Mouse (Mus musculus) thymus, postnatal 0 days (tissue): Measurements from ENCODE around the gene Palb2. TPM values are rescaled to one million over a fixed set of nuclear protein-coding genes. Genes with fewer than 3 reads are reported as not detected.

ENCODE experiments used
- DNase-seq: peaks from one replicate; pipeline ENCODE4 v3.0.0-alpha.2; 2015; ENCODE audit warnings: low spot score
- polyA plus RNA-seq: library from polyadenylated mRNA; unstranded; fragments of >200 nt; fragmentation: Nextera tagmentation; extraction: Ambion mirVana; gene quantifications from 2 replicates; pipeline ENCODE4 v1.2.1, GENCODE M21; 2015

Palb2 gene
- polyA plus RNA-seq, 1 experiment from 2014 or later, result 16.5 TPM

DNA sequence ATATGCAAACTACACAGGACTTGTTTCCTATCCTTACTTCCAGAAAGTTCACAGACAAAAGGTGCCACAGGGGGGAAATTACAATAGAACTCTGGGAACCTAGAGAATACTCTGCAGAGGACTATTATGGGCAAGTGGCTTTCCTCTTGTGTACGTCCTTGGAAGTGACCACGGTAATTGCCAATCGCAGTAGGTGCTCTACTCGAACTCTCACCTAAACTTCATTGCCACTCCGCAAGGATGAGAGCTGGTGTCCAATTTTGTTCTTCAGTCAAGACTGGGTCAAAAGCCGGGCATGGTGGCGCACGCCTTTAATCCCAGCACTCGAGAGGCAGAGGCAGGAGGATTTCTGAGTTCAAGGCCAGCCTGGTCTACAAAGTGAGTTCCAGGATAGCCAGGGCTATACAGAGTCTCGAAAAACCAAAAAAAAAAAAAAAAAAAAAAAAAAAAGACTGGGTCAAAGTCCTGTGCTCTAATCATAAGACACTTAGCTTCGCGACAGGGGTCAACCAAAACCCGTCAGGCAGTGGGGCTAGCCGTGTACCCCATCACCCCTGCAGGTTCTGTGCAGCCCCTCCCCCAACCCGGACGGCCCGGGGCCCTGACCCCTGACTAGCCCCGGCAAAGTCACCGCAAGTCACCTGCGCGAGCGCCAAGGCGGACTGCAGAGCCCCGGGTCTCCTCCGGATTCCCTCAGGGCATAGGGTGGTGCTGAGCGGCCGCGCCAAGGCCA is 31.6 kb downstream of the Palb2 start:
- DNase-seq, result peak; percentile 36

DNA sequence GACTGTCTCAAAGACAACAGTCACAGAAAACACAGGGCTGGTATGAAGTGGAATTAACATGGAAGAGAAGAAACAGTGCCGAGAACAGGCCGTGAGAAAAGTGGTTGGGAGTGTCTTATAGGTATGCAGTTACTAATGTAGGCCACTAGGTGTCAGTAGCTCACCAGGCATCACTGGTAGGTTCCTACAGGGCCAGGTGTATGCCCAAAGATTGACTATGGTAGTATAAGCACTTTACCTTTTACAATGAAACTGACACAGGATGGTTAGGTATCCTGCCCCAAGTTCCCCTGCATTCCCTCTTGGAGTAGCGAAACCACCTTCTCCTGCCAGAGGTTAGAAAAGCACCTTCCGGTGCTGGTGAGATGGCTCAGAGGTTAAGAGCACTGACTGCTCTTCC is 33.6 kb downstream of the Palb2 start:
- DNase-seq, result peak; percentile 71

DNA sequence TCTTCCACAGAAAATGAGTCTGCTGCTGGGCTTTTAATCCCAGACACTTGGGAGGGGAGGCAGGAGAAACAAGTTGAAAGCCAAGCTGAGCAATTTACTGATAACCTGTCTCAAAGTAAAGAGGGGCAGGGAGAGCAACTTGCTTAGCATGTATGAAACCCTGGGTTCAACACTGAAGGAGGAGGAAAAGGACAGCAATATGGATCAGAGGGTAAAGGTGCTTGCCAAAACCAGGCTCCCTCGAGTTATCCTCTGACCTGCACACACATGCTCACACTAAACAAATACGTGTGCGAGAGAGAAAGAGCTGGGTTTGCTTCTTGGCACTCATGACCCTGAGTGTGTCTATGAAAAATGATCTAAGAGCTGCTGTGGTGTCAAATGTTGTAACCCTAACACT is 34.8 kb downstream of the Palb2 start:
- no peak for DNase-seq

DNA sequence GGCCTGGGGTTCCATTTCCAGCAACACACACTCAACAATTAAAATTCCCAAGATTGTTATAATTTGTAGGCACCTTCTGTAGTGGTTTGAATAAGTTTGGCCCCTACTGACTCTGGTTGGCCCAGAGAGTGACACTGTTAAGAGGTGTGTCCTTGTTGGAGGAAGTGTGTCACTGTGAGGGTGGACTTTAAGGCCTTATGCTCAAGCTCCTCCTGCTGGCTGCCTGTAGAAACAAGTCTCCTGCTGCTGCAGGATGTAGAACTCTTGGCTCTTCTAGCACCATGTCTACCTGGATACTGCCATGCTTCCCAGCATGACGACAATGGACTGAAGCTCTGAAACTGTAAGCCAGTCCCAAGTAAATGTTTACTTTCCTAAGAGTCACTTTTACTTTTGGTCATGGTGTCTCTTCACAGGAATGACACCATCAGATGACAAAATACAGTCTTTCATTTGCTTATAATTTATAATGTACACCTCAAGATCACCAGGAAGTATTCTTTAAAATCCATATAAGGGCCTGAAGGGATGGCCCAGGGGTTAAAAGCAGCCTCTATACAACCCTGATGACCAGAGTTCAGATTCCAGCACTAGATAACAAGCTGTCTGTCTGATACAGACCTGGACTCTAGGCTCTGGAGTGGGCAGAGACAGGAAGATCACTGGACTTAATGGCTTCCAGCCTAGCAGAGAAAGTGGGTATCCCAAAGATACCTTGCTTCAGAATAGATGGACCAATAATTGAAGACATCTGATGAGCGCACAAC is 38.0 kb downstream of the Palb2 start:
- DNase-seq, result peak; percentile 5

DNA sequence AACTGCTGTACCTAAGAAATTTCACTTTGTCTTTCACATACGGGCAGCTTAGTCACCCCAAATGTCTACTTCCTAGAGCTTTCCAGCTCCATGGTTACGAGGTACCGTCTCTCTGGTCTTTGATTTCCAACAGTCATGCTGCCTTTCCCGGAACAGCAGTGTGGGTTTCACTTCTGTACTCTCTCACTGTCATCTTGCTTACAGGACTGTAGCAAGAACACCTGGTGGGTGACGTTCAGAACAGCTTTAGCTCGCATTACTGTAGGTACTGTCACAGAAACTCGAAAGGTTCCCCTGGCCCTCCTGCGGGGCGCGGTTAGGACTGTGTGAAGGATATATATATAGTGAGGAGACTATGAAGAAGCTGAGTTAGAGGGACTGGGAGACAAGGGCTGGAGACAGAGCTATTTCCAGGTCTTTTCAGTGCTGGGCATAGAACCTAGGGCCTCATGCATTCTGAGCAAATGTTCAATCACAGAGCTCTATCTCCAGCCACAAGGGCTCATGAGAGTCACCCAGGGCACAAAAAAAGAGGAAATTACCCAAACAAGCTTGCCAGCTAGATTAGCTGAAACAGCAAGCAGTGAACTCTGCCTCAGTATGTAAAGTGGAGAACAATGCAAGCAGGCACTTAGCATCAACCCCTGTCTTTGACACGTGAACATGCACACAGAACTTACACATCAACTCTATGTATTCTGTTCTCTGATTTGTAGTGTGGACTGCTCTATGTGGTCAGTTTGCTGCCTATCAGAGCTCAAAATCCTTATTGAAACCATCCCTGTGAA is 45.4 kb downstream of the Palb2 start:
- DNase-seq, result no peak

DNA sequence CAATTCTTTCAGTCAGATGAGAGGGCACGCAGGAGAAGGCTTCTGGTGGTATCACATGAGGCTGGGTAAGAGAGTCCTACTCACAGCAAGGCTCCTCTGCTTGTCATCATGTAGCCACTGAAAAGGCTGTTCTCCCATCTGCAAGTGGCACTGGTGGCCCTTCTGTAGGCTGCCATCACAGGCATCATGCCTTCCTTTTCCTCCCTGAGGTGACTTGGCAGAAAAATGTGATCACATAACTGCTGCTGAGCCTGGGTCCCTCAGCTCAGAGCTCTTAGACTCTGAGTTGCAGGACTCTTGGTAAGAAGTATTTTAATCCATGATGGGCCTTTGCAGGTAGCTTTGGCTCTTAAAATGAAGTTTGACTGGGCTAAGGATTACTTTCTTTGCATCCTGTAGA is 51.7 kb downstream of the Palb2 start:
- no peak for DNase-seq

DNA sequence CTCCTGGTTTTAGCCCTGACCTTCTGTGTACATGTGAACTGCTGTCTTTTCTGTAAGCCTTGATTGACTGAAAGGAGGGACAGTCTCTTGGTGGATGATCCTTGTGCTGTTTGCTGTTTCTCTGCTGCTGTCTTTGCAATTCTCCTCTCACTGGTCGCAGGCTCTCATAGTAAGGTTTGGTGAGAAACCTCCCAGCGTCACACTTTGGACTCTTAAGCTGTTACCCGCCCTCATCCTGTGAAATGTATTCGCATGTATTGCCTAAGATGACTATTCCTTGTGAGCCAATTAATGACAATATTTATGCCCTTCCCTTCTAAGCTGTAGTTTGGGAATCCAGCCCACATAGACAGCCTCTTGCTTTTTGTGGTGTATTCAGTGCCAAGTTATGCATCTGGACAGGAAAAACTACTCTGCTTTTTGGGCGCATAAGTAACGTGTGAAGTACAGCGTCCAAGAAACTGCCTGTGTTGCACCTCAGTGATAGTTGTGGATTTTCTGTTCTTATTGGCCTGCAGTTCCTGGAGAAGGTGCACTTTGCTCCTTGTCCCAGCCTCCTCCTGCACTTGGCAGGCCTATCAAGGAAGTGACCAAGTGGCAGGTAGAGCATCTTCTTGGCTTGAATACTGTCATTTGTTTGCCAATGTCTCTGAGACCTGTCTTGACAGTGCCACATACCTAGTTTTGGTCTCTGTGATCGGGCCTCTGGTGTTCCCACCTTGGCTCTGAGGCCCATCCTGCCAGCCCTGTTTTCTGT is 52.8 kb downstream of the Palb2 start:
- no peak for DNase-seq

DNA sequence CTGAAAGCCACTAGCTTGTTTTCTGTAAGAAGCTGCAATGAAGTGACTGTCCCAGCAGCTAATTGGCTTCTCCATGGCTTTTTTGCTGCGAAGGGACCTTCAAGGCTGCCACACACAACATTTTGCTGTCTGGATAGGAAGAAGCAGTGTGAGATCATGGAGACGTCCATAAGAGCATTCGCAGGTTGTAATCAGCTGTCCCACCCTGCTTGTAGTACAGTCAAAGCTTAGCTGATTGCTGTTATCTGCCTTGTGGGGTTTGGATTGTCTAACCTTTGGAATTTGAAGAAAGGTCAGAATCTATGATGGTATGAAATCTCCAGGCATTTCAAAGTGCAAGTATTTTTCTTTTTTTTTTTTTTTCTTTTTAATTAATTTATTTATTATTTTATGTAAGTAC is 58.4 kb downstream of the Palb2 start:
- DNase-seq, result no peak

DNA sequence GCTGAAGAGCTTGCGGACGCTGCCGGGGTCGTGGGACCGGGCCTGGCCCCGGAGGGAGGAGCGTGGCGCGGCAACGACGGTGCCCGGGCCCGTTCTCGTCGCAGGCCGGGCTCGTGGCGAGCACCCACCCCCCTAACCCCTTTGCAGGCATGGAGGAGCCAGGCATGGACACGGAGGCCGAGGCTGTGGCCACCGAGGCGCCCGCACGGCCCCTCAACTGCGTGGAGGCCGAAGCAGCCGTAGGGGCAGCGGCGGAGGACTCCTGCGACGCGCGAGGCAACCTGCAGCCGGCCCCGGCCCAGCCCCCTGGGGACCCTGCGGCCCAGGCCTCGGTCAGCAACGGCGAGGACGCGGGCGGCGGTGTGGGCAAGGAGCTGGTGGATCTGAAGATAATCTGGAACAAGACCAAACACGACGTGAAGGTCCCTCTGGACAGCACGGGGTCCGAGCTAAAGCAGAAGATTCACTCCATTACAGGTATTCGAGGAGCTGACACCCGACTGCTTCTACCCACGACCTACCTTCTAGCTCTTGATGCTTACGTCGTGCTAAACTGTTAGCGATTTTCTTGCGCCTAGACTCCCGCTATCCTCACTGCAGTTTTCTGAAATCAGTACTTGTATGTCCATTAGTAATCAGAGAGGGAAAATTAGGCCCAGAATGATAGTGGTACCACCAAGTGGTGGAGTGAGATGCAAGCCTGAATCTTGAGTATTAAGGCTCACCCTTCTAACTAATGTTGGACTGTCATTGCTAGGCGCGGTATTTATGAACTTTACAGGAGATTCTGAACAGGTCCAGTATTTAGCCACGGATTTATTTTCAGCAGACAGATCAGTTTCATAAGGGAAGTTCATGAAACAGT is 65.0 kb downstream of the Palb2 start:
- DNase-seq, result peak; percentile 4

DNA sequence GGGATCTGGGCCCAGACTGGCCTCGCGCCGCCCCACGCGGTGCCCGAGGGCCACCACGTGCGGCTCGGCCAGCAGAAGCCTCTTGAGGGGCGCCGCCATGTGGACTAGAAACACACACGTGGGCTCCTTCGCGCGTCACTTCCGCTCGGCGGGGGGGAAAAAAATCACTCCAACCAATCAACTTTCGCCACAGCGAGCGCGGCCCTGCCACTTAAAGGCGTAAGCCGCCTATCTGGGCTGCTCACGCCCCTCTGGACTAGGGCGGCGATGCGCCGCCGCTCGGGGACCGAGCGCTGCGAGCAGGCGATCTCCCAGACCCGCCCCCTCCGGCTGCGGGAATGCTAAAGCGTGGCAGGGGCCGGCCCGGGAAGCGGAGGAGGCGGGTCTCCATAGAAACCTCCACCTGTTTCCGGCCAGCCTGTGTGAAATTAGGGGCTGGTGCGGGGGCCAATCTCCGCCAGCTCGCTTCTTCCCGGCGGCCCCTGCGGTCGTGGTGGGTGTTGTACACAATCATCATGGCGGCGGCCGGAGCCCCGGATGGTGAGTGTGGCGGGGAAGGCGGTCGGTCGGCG is 65.8 kb downstream of the Palb2 start, which contains the start of the genes Ubfd1 and Ears2:
TSS of gene Ubfd1 (plus strand) at position 231 of the 572 bp plus-strand sequence.
TSS of gene Ears2 (minus strand) at position 319 of the 572 bp plus-strand sequence.
- peak; percentile 95 for DNase-seq

DNA sequence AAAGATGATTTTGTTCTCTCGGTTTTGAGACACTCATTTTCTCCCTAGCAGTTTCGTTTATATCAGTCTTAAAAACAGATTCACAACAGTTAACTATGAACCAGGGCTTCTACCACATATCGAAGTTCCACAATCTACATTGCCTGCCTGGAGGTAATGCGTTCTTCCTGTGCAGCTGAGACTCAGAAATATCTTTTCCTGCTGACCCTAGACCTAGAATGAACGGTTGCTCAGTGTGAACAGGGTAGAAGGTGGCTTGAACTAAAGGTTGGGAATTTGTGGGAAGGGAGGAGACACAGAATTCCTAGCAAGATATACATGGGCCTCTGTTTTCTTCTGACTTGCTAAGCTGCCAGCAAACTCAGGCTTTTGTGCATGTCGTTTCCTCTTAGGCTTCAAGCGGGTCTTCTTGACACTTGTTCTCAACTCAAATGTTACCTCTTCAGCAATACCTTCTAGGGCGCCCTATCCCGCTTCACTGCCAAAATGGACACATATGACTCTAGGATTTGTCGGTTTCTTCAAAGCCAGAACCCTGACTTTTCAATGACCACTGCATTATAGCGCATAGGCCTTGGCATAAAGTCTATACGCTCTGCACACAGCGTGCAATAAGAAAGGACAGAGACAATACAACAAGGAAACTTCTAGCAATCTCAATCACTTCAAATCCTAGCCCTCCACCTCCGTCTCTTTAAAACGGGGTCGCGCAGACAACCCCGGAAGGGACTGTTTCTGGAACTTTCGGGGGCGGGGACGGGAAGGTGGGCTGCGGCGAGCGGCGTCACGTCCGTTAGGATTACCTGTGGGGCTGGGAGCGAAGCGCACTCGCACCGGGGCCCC is 66.5 kb downstream of the Palb2 start:
- peak; percentile 8 for DNase-seq

DNA sequence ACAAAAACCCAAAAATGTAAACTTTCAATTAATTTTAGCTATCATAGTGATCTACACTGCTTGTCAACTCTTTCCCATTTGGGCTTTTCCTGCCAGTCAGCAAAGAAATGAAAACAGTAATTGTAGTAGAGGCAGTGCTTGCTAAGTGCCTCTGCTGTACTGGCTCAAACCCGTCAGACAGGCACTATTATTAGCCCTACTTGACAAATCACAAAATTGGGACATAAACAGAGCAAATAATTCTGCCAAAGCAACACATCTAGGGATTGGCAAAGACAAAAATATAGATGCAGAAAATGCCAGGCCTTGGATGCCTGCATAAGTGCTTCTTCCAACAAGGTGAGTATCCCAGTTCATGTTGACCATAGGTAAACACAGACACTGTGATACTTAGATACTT is 67.1 kb downstream of the Palb2 start:
- DNase-seq, result no peak

Other genes starting within 250 kb of the Palb2 start
- 5.5 and 10.9 TPM in 2 replicates for gene Cog7, start 151.3 kb downstream of the Palb2 start, polyA plus RNA-seq
- 27.0 and 27.9 TPM in 2 replicates for gene Gga2, start 111.8 kb downstream of the Palb2 start, polyA plus RNA-seq
- 37.5 and 39.5 TPM in 2 replicates for gene Ubfd1, start 65.8 kb downstream of the Palb2 start, polyA plus RNA-seq
- gene Ears2, start 65.7 kb downstream of the Palb2 start, polyA plus RNA-seq, result 8.9 and 9.2 TPM in 2 replicates
- gene Ndufab1, start 31.1 kb downstream of the Palb2 start, polyA plus RNA-seq, result 641 and 688 TPM in 2 replicates
- gene Dctn5, start 56 bp upstream of the Palb2 start, polyA plus RNA-seq, result 108 TPM in 2 replicates
- 125 and 129 TPM in 2 replicates for gene Plk1, start 26.5 kb upstream of the Palb2 start, polyA plus RNA-seq
- 0.08 and 0.10 TPM in 2 replicates for gene Ern2, start 53.2 kb upstream of the Palb2 start, polyA plus RNA-seq
- 0.64 and 0.75 TPM in 2 replicates for gene Chp2, start 86.5 kb upstream of the Palb2 start, polyA plus RNA-seq
- gene Prkcb, start 155.8 kb upstream of the Palb2 start, polyA plus RNA-seq, result 151 and 206 TPM in 2 replicates